Mouse (Mus musculus) cerebellum, adult 11 months (tissue): ENCODE measurements around the gene Ppfibp1.

Source experiments
- DNase-seq: peaks from one replicate; pipeline ENCODE4 v3.0.0; 2022

The Ppfibp1 gene

DNA sequence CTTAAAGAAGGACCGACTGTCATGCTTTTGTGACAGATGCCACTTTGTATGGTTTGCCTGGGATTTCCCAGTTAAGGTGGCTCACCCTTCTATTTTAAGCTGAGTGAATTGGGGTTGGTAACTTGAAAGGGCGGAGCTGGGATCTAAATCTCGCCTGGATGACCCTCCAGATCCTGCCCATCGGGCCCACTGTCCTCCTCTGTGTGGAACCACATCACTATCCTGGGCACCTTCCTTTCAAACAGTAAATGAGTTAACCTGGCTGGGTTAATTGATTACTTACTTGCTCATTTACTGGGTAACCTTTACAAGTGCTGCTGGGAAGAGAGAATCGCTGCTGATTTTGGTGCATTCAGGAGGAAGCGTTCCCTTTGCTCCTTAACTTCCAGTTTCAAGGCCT lies 30.1 kb downstream of the Ppfibp1 start:
- DNase-seq: no peak

DNA sequence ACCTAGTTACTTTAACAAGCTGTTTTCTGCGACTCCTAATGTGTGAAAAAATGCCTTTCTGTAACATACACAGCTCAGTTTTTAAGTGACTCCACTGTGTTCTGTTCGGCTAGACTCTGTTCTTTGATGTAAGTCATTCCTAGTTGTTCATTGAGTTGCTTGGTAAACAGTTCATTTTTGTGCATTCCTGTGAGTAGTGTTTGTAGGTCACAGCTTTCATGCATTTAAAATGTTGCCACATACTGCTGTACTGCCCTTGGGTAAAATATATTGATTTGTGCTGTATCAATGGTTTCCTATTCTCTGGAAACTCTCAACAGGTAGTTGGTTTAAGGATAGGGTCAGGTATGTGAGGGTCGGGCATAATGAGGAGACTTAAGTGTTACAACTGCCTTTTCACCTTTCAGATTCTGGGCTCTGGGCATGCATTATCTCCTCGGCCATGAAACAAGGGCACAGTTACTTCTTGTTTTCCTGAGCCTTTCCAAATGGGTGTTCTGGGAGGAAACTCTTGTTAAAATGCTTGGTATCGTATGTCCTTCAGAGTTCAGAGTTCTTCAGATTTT lies 38.2 kb downstream of the Ppfibp1 start:
- DNase-seq: no peak

DNA sequence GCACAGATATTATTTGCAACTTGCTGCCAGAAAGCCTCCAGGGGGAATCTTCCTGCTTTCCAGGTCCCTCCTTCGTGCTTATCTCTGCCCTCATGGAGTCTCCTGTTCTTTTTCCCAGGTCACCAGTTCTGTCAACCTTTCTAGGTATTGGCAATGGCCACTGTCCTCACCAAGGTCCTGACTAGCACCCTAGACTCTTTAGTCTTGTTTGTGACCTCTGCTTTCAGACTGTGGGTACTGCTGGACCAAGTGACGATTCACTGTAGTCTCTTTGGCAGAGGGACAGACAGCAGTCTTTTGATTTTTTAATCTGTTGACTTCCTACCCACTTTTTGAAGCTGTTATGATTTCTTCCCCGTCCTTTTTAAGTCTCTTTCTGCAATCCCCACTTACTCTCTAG lies 39.8 kb downstream of the Ppfibp1 start:
- no peak for DNase-seq

DNA sequence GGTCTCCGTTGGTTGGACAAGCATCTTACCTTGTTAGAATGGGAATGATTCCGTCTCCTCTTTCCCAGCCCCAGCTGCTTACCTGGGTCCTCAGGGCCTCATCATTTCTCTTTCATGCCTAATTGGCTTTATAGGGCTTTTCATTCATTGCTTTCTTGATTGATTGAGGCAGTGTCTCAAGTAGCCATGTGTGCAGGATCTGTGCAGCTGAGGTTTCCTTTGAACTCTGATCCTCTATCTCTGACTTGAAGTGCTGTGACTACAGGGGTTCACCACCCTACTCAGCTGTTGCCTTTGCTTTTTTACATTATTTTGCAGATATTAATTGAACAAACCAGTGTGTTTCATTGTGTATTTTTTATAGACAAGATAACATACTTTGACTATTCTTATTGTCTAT lies 40.7 kb downstream of the Ppfibp1 start:
- no peak for DNase-seq

DNA sequence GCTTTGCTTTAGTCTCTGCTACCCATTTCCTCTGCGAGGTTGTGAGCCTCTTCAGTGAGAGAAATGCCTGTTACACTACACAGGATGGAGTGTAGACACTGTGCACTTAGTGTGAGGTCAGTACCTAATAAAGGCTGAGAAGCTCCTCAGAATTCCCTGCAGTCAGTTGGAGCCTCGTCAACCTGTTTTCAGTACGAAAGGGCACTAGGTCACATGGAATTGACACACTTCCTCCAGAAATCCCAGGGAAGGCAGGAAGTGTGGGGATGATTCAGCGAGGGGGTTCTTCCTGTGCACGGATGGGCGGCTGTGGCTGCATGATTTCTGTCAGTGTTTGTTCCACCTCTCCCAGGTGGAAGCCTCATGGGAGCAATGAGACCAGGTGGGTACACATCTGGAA lies 44.8 kb downstream of the Ppfibp1 start:
- DNase-seq: no peak

DNA sequence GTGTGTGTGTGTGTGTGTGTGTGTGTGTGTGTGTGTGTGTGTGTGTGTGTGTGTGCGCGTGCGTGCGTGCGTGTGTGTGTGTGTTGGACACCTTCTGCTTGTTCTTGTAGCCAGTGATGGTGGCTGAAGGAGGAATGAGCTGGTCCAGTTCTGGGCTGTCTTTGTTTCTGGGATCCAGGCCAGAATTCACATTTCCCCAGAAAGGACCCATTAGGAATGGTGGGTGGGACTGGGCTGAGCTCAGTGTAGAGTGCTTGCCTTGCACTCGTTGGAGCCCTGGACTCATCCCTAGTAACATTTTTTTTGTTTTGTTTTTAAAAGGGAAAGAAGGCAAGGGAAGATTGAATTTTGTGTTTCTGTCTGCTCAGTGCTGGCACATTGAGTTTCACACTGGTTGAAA lies 47.7 kb downstream of the Ppfibp1 start:
- DNase-seq: no peak

DNA sequence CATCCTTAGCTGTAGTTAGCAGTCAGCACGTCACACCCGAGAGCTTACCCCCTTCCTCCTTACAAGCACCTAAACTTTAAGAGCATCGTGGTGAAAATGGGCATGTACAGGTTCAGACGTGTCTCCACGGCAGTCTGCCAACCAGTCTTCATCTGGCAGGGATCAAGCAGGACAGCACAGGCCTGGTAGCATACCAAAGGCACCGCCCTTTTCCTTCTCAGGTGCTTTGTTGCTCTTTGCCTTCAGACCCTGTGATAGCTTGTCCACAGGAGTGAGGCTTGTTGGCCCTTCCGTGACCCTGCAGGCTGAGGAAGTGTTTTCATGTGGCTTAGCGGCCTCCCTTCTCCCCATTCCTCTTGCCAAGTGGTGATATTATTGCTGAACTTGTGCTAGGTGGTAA lies 50.7 kb downstream of the Ppfibp1 start:
- no peak for DNase-seq

DNA sequence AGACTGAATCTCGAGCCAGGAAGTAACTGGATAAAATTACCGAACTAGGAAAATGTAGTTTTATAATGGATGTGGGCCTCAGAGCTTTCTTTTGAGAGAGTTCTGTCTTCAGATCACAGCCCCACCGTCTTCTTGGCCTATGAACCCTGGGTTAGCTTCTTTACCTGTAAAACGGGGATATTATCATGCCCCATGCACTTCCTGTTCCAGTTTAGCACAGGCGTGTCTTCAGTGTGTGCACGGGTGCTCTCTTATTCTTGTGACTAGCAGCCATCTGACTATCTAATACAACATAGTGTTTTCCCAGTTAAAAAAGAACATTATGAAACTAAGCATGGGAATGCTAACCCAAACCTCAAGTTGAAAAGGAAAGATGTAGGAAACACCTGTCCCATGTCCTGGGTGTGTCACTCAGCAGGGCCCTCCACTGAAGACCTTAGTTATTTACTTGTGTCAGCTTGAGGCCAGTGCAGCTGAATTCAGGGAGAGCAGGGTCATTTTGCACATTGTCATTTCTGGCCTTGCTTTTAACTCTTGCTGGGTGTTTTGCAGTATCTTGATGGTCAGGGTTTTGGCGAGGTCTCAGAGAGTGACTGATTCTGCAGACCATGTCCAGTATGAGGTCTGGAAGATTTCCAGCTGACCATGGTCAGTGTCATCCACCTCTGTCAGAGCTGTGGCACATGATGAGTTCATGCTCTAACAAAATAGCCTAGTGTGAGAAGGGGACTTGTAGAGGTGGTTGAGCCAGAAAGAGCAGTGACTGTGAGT lies 53.4 kb downstream of the Ppfibp1 start:
- no peak for DNase-seq

DNA sequence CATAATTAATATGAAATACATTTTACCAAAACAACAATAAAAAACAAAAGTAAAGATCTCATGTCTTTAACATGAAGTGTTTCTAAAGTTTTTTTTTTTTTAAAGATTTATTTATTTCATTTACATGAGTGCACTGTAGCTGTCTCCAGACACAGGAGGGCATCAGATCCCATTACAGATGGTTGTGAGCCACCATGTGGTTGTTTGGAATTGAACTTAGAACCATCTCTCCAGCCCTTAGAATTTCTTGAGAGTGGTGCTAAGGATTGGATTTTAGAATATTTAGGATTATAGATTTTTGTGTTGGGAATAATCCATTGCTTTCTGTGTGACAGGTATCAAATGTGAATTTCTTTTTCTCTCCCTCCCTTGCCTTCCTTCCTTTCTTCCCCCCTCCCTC lies 55.7 kb downstream of the Ppfibp1 start:
- no peak for DNase-seq

DNA sequence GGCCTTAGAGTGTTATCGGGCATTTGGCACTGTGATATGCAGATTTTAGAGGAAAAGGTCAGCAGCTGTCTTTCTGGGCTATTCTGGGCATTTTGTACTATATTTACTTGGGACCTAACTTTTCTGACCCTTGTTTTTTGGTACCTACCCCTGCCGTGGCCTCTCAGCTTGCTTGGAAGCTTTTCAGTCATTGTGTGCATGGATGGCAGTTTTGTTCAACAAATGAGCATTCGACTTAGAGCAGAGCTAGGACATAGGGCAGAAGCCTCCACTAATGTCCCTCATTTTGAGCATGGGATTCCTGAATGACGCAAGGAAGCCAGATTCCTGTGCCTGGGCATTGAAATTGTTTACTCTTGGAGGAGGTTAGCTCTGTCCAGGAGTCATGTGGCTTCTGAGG lies 56.5 kb downstream of the Ppfibp1 start:
- no peak for DNase-seq

DNA sequence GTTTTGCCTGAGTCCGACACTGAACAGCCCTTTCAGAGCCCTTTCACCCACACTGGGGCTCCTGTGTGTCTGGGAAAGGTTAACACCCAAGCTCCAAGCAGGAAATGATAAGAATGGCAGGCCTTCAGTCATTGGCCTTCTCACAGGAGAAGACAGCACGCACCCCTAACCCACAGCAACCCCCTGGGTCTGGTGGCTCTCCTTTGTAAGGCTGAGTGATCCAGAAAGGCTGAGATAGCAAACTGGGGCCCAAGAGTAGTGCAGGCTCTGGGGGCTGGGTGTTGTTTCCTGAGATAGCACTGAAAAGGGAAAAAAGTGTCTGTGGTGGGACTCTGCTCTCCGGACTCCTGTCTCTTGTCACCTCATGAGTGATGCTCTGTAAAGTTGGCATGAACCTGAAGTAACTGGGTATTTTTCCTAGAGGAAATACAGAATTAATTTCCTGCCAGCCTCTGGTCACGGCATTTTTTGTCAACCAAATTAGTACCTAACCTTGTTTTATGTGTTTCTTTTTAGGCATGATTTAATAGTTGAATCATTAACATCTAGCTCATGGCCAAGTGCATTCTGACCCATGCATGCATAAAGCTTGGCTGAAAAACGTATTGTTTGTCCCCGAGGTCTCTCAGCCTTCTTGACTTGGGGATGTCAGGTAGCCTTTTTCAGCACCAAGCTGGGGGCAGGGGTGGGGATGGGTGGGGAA lies 58.2 kb downstream of the Ppfibp1 start:
- DNase-seq: no peak

DNA sequence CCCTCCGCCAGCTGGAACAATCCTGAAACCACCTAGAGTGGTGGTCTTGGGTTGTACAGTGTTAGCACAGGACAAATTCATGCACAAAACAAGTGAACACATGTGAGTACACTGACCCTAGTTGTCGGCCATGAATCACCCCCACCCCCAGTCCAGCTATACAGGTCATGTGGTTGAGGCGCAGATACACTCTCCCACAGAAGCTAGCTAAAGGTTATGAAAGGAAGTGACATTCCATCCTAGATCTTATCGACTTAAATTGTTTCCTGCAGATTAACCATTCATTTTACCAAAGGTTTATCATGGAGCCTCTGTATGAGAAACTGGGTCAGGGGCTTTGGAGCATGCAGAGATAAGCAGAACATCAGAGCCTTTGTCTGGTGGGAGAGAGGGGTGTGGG lies 58.9 kb downstream of the Ppfibp1 start:
- DNase-seq: no peak

DNA sequence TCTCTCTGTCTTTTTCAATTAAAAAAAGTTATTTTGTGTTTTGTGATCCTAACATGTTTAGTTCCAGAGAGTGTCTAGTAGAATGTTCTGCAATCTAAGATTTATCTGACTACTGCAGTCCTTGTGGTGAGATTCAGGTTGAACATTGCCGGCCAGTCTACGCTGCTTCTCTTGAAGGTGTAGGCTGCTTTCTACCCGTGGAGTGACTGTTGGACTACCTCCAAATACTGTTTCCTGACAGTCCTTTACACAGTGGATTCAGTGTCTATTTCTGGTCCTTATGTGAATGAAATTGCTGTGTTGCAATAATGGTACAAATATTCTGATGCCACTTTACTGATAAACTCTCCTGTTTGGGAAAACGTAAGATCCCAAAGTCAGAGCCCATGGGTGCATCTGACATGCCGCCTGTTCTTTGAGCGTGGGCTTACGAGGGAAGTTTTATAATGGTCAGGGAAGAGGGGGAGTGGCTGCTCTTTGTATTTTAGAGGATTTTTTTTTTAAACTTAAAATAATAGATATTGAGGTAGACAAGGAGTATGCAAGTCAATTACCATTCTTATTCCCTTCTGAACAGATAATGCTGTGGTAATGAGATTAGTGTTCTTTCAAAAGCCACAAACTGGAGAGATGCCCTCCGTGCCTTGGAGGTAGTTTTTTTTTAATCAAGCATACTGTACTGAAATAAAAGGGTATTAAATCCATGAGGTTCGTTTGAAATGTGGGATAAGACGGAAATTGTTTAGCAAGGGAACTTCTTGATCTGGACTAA lies 61.6 kb downstream of the Ppfibp1 start:
- no peak for DNase-seq

DNA sequence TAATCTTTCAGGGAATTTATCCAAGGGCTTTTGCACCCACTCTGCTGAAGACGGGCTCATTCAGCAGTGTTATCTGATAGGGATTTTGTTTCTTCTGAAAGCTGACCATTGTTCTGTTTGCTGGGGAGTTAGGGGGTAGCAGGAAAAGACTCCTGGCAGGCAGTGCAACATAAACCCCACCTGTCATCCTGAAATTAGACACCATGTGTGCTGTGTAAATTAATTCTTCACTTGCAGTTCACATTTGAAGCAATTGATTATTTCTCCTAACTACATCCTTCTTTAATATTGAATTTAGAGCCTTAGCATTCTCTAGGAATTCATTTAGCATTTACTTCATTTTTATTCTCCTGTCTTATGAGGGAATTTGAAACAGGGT lies 62.2 kb downstream of the Ppfibp1 start:
- DNase-seq: no peak

DNA sequence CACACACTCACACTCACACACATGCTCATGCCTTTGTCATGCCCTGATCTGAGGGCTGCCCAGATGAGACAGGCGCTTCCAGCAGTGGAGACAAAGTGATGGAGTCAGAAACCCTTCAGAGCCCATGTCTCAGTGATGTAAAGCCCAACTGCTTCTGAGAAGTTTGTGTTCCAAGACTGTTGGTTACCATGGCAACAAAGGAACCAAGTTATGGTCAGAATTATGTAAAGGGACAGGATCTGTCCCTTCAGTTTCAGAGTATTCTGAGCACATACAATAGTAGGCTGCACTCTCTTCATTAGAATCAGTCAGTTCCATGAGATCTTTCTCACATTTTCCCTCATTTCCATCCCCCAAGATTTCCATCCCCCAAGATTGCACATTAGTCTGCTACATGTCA lies 66.0 kb downstream of the Ppfibp1 start, which contains the start of gene 1700034J05Rik:
Gene 1700034J05Rik (minus strand): TSS at position 165 of the 400 bp plus-strand sequence.
- no peak for DNase-seq

DNA sequence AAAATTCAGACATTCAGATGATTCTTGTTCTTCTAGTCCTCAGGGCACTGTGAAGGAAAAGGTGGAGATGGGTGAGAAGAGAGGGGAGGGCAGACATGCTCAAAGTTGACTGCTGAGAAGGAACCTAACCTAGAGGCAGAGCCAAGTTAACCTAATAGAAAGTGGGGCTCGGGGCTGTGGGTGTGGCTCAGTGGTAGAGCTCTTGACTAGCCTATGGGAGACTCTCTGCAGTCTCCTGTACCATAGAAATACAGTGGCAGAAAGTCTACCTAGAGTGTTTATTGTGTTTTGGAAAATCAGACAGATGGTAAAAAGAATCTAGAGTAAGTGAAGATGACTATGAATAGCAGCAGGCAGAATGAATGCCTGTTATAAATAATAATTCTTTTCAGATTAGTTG lies 67.2 kb downstream of the Ppfibp1 start:
- DNase-seq: no peak

DNA sequence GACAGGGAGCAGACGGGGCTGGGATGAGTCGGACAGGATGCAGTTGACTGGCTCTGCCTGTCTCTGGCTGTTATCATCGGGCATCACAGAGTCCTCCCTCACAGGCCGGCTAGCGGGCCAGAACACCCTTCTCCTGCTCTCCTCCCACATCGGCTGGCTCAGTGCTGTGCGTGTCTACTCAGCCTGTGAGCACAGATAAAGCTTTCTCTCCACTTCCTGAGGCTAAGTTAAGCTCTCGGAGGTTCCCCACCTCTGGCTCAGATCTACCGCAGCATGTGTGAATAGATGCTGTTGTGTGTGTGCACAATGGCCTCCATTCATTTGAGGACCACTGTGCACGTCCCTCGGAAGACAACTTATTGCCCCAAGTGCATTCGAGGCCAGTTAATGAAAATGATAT lies 67.6 kb downstream of the Ppfibp1 start:
- DNase-seq: no peak

DNA sequence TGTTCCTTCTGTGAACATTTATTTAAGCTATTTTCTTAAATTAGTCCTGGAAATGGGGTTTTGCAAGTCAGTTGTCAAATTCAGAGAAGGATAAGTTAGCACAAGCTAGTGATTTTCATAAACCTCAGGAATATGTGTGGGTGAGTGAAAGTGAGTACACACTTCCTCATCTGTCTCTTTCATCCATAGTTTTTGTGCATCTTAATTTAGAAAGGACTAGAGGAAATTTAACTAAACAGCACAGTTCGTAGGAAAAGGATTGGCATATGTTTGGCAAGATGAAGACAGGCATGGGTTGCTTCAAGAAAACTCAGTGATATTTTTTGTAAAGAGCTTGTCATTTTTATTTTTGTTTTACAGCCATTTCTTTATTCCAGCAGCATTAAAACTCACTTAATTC lies 68.7 kb downstream of the Ppfibp1 start:
- DNase-seq: no peak

DNA sequence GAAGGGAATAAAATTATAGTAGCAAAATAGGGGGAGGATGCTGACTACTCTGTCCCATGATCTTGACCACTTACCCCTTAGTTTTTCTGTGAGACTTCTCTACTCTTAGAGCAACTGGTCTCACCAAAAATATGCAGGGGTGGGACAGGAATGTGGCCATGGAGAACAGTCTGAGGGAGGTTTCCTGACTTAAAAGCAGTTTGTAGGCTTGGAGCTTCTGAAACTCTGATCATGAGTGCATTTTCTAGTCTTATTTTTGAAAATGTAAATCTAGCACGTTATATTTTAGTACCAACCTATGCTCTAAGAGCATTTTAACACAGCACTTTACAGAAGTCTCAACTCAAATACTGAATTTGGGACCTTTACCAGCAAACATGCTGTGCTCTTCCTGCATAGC lies 70.4 kb downstream of the Ppfibp1 start:
- DNase-seq: no peak

DNA sequence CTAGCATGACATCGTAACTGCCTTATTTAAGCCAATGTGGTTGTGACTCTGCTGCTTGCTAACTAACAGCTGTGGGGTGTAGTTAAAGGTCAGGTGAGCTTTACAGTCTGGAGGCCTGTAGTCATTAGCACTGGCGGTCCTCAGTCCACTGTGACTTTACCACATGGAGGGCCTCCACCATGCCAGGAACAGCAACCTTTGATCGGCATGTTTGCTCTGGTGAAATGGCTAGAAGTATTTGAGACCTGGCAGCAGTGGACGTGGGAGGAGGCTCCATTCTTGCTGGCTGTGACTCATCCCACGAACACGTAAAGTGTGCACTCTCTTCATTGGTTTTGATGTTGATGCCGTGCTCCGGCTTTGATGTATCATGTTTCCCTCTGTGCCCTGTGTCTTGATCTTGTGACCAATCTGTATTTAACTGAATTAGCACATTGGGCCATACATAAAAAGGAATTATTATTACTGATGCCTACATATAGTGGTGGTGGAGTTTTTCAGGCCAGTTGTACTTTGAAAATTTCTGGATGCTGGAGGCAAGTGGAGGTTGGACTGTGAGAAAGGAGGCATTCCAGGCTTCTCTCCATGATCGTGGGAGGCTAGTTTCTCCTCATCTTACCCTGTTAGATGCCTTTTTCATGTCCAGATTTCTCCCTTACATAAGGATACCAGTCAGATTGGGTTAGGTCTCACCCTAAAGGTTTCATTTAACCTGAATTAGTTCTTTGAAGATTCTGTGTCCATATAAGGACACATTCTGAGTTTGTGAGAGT lies 71.8 kb downstream of the Ppfibp1 start:
- DNase-seq: no peak

DNA sequence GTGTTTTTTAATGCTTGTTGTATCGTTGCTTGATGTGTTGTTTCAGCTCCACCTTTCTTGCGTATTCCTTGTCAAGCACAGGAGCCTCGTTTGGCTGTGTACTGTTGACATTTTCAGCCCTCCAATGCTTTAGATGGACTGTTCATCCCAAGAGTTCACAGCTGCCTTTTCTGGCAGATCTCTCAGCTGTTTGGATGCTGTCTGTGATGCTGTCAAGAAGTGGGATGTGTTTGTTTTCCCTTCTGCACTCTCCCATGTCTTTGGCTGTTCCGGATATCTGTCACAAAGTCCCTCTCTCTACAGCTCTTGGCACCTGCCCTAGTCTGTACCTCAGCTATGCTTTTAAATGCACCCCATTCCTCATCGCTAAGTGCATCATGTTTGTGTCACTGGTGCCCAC lies 72.7 kb downstream of the Ppfibp1 start:
- no peak for DNase-seq

DNA sequence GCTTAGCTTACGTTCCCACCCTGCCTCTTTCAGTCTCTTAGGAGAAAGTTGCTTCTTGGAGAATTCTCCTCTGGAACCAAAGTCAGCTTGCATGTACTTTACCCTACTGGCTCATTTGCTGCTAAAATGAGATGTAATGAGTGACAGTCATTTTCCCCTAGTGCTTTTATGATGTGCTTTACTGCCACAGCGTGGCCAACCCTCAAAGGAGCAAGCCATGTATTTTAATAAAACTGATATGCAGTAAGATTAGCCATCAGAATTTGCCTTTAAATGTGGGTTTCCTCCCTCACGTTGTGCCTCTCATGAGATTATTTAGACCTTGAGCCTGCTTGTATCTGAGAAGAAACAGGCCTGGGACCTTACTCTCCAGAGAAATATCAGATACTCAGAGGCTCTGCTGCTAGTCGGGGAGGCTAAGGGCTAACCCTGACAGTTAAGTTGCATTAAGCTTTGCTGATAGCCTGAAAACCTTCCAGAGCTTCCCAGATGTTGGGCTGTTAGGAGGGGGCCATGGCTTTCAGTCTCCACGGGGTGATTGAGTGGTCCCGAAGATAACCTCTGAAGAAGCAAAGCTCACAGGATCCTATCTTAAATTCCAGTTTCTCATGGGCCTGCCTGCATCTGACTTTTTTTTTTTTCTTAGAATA lies 73.7 kb downstream of the Ppfibp1 start:
- no peak for DNase-seq
